Mouse (Mus musculus): Measurements from ENCODE around the gene Spata13.

DNA sequence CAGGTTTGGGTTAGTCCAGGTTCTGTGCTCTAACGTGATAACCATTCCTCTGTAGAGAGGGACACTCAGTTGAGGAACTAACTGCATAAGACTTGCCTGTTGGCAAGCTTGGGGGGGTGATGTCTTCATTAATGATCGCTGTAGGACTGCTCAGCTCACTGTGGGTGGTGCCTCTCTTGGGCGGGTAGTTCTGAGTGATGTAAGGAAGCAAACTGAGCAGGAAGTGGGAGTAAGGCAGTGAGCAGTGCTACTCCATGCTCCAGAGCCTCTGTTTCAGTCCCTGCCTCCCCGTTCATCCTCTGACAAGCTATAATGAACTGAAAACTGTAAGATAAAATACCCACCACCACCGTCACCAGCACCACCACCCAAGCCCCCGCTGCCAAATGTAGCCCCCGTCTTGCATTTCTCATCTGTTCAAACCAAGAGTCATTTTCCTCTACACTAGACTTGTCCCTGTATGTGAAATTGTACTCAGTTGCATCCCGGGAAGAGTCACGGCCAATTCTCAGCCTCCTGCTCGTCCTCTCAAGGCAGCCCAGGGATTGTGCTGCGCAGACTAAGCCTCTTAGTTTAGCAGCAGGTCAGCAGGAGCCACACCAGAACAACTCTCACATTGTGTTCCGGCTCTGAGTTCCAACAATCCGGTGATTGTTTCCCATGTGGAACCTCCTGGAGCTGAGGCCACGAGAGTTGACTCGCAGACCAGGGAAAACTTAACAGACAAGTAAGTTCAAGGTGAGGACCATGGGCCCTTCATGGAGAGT is 46.9 kb upstream of the Spata13 start:
- no peak for TF ChIP-seq GATA1 (IDR thresholded peaks at IDR 0.05; ENCODE audit: low read length)
- TF ChIP-seq TAL1 (IDR thresholded peaks at IDR 0.05; ENCODE audit: low read length): no peak

All from erythroblast, embryonic 14.5 days (primary cell).